8 mouse cellular contexts compared by ENCODE assay signal in the genomic region with DNA sequence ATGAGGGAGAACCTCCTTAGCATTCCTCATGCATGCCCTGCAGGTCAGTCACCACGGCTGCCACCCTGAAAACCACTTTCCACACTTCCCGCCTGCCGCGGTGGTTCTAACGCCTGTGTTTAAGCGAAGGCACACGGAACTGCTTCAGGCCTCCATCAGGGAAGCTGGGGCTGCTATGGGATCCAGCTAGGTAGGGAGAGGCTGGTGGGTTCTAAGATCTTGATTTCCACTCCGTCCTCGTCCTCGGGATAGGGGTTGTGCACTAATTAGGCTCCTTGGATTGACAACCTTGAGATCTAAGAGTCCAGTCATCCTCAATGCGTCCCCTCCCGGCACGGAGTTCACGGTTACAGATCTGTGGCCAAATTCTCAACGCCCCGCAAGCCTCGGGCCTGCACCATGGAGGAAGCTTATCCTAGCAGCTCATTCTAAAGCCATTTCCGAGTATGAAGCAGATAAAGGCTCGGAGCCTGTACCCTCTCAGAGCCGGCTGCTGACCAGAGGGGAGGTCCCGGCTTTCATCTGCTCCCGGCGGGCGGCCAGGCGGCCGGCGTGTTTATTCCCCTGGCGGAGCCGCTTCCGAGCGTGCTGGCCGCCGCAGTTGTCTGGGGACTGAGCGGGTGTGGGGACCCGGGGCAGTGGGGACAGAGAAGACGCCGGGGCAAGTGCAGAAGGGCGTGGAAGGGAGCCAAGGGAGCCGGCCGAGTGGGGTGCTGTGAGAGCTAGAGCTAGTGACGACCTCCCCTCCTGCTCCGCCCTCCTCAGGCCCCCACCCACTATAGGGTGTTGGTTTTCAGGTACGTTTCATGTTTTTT. TPM values are rescaled to one million over a fixed set of nuclear protein-coding genes. Genes with fewer than 3 reads are reported as not detected.
A peak's percentile ranks its signal among the peaks of the same experiment; 100 is the strongest.
DNase-seq lines count a peak whose midpoint lies in the region; ATAC-seq lines count a peak whose summit lies in the region.

No protein-coding gene starts in this region.

- no peak for DNase-seq in kidney, adult 11 months
- peak; percentile 67 for DNase-seq in forebrain, embryonic 11.5 days (ENCODE audit: low spot score)
- DNase-seq in intestine, embryonic 14.5 days (ENCODE audit: low spot score): no peak
- DNase-seq in lung, postnatal 4 days: peak; percentile 81 to 93
- no peak for DNase-seq in left cerebral cortex, adult 8-10 months (ENCODE audit: low spot score in 2 of 2)
- DNase-seq in right cerebral cortex, postnatal 25 days: no peak

- H3K4me3 ChIP-seq in kidney, embryonic 16.5 days (ENCODE audit: low read length): peak overlapping the region; percentile 43
- peak overlapping the region; percentile 23 for H3K4me3 ChIP-seq in forebrain, embryonic 11.5 days (ENCODE audit: low read depth, low read length)
- peak overlapping the region; percentile 23 for H3K4me3 ChIP-seq in intestine, embryonic 14.5 days (ENCODE audit: low read depth, low read length)

- 2% methylated on average over 43 of the region's 43 CpGs for WGBS in kidney, embryonic 16.5 days
- under 1% methylated on average over 43 of the region's 43 CpGs for WGBS in forebrain, embryonic 11.5 days
- 4% methylated on average over 41 of the region's 43 CpGs for WGBS in intestine, embryonic 14.5 days

- H3K9me3 ChIP-seq in kidney, embryonic 16.5 days (ENCODE audit: low read length): no peaks in the 10 kb centered on the region
- H3K9me3 ChIP-seq in forebrain, embryonic 11.5 days (ENCODE audit: control insufficient read depth, low read length): no peaks in the 10 kb centered on the region
- H3K9me3 ChIP-seq in intestine, embryonic 14.5 days (ENCODE audit: control insufficient read depth, low read length): no peaks in the 10 kb centered on the region

- H3K4me1 ChIP-seq in kidney, embryonic 16.5 days (ENCODE audit: insufficient read depth, low read length): peaks cover 14% of the 10 kb centered on the region
- H3K4me1 ChIP-seq in forebrain, embryonic 11.5 days (replicated peaks; ENCODE audit: control insufficient read depth, insufficient read depth, low read length): 0 out of 2 replicates have a peak, but pooled peaks cover 8% of the 10 kb centered on the region
- H3K4me1 ChIP-seq in intestine, embryonic 14.5 days (replicated peaks; ENCODE audit: control insufficient read depth, insufficient read depth, low read length): peaks cover 4% of the 10 kb centered on the region

- ATAC-seq in kidney, embryonic 16.5 days (ENCODE audit: low FRiP score, low TSS enrichment): 0 out of 2 replicates have a peak, but pooled peaks have one; percentile 24
- 0 out of 2 replicates have a peak, but pooled peaks have one; percentile 51 for ATAC-seq in forebrain, embryonic 11.5 days (replicated peaks; ENCODE audit: low FRiP score)
- 0 out of 2 replicates have a peak, but pooled peaks have one; percentile 7 for ATAC-seq in intestine, embryonic 14.5 days (replicated peaks; ENCODE audit: low FRiP score, low TSS enrichment, low read depth)
- no peak for ATAC-seq in activated CD4-positive, CD25-positive, alpha-beta regulatory T cell, adult 4 months

- H3K4me2 ChIP-seq in kidney, embryonic 16.5 days (replicated peaks; ENCODE audit: low read depth, low read length): peak overlapping the region; percentile 56
- peak overlapping the region; percentile 43 for H3K4me2 ChIP-seq in forebrain, embryonic 11.5 days (ENCODE audit: low read depth, low read length, severe bottlenecking)
- peak overlapping the region; percentile 51 for H3K4me2 ChIP-seq in intestine, embryonic 14.5 days (ENCODE audit: low read length)

- no peaks in the 10 kb centered on the region for H3K36me3 ChIP-seq in kidney, embryonic 16.5 days (ENCODE audit: insufficient read depth, low read length)
- no peaks in the 10 kb centered on the region for H3K36me3 ChIP-seq in forebrain, embryonic 11.5 days (ENCODE audit: control insufficient read depth, insufficient read depth, low read length)
- no peaks in the 10 kb centered on the region for H3K36me3 ChIP-seq in intestine, embryonic 14.5 days (ENCODE audit: control insufficient read depth, insufficient read depth, low read length)

- H3K27me3 ChIP-seq in kidney, embryonic 16.5 days (ENCODE audit: insufficient read depth, low read length): peaks cover 95% of the 10 kb centered on the region
- H3K27me3 ChIP-seq in forebrain, embryonic 11.5 days (ENCODE audit: control insufficient read depth, insufficient read depth, low read length): peaks cover 84% of the 10 kb centered on the region
- H3K27me3 ChIP-seq in intestine, embryonic 14.5 days (replicated peaks; ENCODE audit: control insufficient read depth, insufficient read depth, low read length): peaks cover 95% of the 10 kb centered on the region

- H3K9ac ChIP-seq in kidney, embryonic 16.5 days (replicated peaks; ENCODE audit: low read length): peak overlapping the region; percentile 43; the same call in 1 of the 2 replicates
- no peak overlapping the region for H3K9ac ChIP-seq in forebrain, embryonic 11.5 days (ENCODE audit: low read length)
- peak overlapping the region; percentile 4; the same call in 1 of the 2 replicates for H3K9ac ChIP-seq in intestine, embryonic 14.5 days (ENCODE audit: low read length)

- no peak overlapping the region for H3K27ac ChIP-seq in kidney, embryonic 16.5 days (ENCODE audit: low read length)
- no peak overlapping the region for H3K27ac ChIP-seq in forebrain, embryonic 11.5 days (ENCODE audit: low read depth, low read length)
- H3K27ac ChIP-seq in intestine, embryonic 14.5 days (ENCODE audit: low read depth): no peak overlapping the region

RNA-seq across cellular contexts. Expression of gene Tbx4, which starts 8.7 kb away (rescaled TPM):
- 0.24 and 1.7 TPM in 2 replicates for polyA plus RNA-seq in kidney, embryonic 16.5 days (2015; fragmentation: Nextera tagmentation; extraction: Ambion mirVana)
- 0.12 and 0.21 TPM in 2 replicates for polyA plus RNA-seq in forebrain, embryonic 11.5 days (2014; fragmentation: Nextera tagmentation; extraction: Ambion mirVana)
- not detected in 2 replicates for polyA plus RNA-seq in intestine, embryonic 14.5 days (2014; fragmentation: Nextera tagmentation; extraction: Ambion mirVana)
- under 1 TPM in 3 of 4 experiments, not detected in 1; 0.13 to 0.33 (median 0.21) TPM for total RNA-seq in left cerebral cortex, adult 8-10 months (2022)
- not detected for polyA plus RNA-seq in activated CD4-positive, CD25-positive, alpha-beta regulatory T cell, adult 4 months (2017; shearing (Covaris generic))

RNA-seq across cellular contexts. Expression of gene Gm11444, which starts 44.8 kb away (rescaled TPM):
- not detected in 2 replicates for polyA plus RNA-seq in kidney, embryonic 16.5 days (2015; fragmentation: Nextera tagmentation; extraction: Ambion mirVana)
- not detected in 2 replicates for polyA plus RNA-seq in forebrain, embryonic 11.5 days (2014; fragmentation: Nextera tagmentation; extraction: Ambion mirVana)
- not detected in 2 replicates for polyA plus RNA-seq in intestine, embryonic 14.5 days (2014; fragmentation: Nextera tagmentation; extraction: Ambion mirVana)
- not detected for total RNA-seq in left cerebral cortex, adult 8-10 months (2022)
- 1 to 10 TPM in 1 of 2 experiments, not detected in 1; 1.0 TPM for polyA plus RNA-seq in activated CD4-positive, CD25-positive, alpha-beta regulatory T cell, adult 4 months (2017; shearing (Covaris generic))

Comparison
In these comparisons a context has a peak if more than half of its experiments do, and no peak if none do; other contexts are left out.
1. DNase-seq: peak in forebrain, embryonic 11.5 days (single experiment) and lung, postnatal 4 days (2 of 2); none in kidney, adult 11 months (single experiment), intestine, embryonic 14.5 days (single experiment), left cerebral cortex, adult 8-10 months (0 of 2) and right cerebral cortex, postnatal 25 days (single experiment).
2. Peak in every context shown above with its lines, with median percentiles within 50 percentile points of each other: H3K4me2 ChIP-seq and H3K4me3 ChIP-seq.